Comparison of ENCODE assay signal across 7 mouse cellular contexts in genomic region chr5:100914989-100915388, GRCm38 (mm10).
DNase-seq lines count a peak whose midpoint lies in the region; ATAC-seq and TF ChIP-seq lines count a peak whose summit lies in the region.

No protein-coding gene starts in this region.

- H3K4me1 ChIP-seq in kidney, adult 2 months (ENCODE audit: control insufficient read depth, insufficient read depth, low read length) = no peaks in the 10 kb centered on the region
- H3K4me1 ChIP-seq in liver, embryonic 14.5 days (replicated peaks; ENCODE audit: control insufficient read depth in 2 of 2, insufficient read depth in 2 of 2, low read length in 1 of 2) = peaks cover 0 to 3% of the 10 kb centered on the region in 2 experiments; a peak in 1 of 4 replicates

- no peak for ATAC-seq in liver, embryonic 14.5 days (ENCODE audit: insufficient read depth)

- no peak for TF ChIP-seq POLR2A in kidney, adult 2 months (IDR thresholded peaks at IDR 0.05; ENCODE audit: low read depth, low read length)

- DNase-seq in urinary bladder, adult 18-20 months (ENCODE audit: low spot score in 2 of 2) = peak; percentile 11 to 20
- DNase-seq in urinary bladder, adult 2 months (ENCODE audit: low spot score) = no peak
- DNase-seq in adrenal gland, adult (ENCODE audit: inconsistent age in 2 of 2, low spot score in 1 of 2) = peak; percentile 50 to 83
- peak; percentile 89 for DNase-seq in embryo, embryonic 10.5 days (ENCODE audit: low spot score)
- DNase-seq in kidney, adult 2 months = peak; percentile 64
- DNase-seq in liver, embryonic 14.5 days (ENCODE audit: low read depth in 3 of 3, low spot score in 3 of 3) = no peak
- DNase-seq in right cerebral cortex, postnatal 10 days (ENCODE audit: low spot score in 2 of 2) = peak; percentile 61 to 71

- 17% methylated on average over 7 of the region's 7 CpGs for WGBS in kidney, adult 2 months
- 16% methylated on average over 7 of the region's 7 CpGs for WGBS in liver, embryonic 14.5 days (ENCODE audit: insufficient replicate concordance)

- TF ChIP-seq EP300 in liver, embryonic 14.5 days (IDR thresholded peaks at IDR 0.05; ENCODE audit: low read depth) = no peak

- H3K27ac ChIP-seq in kidney, adult 2 months (ENCODE audit: insufficient read depth, low read depth, low read length) = no peak overlapping the region
- H3K27ac ChIP-seq in liver, embryonic 14.5 days = no peak overlapping the region

- H3K9me3 ChIP-seq in liver, embryonic 14.5 days (ENCODE audit: control insufficient read depth, low read length) = no peaks in the 10 kb centered on the region

- no peak overlapping the region for H3K4me2 ChIP-seq in liver, embryonic 14.5 days (ENCODE audit: low read depth)

- TF ChIP-seq CTCF in kidney, adult 2 months (conservative IDR thresholded peaks at IDR 0.05; ENCODE audit: insufficient read depth, insufficient read length, low read depth, low read length) = peak; percentile 91
- peak; percentile 74 for TF ChIP-seq CTCF in liver, embryonic 14.5 days (IDR thresholded peaks at IDR 0.05; ENCODE audit: low read depth)

- H3K9ac ChIP-seq in liver, embryonic 14.5 days (replicated peaks) = no peak overlapping the region

- H3K27me3 ChIP-seq in kidney, adult 2 months (replicated peaks; ENCODE audit: control insufficient read depth, insufficient read depth, low read length) = 0 out of 2 replicates have a peak, but pooled peaks cover 1% of the 10 kb centered on the region
- no peaks in the 10 kb centered on the region for H3K27me3 ChIP-seq in liver, embryonic 14.5 days (ENCODE audit: control insufficient read depth, insufficient read depth, low read length)

- H3K4me3 ChIP-seq in kidney, adult 2 months (ENCODE audit: insufficient read depth, low read depth, low read length) = no peak overlapping the region
- no peak overlapping the region for H3K4me3 ChIP-seq in liver, embryonic 14.5 days (ENCODE audit: insufficient read depth in 1 of 2, low read depth in 2 of 2, low read length in 2 of 2)

- no peaks in the 10 kb centered on the region for H3K36me3 ChIP-seq in kidney, adult 2 months (ENCODE audit: control insufficient read depth, insufficient read depth, low read length)
- H3K36me3 ChIP-seq in liver, embryonic 14.5 days (replicated peaks; ENCODE audit: control insufficient read depth, insufficient read depth, low read depth) = no peaks in the 10 kb centered on the region

Comparison
In these comparisons a context has a peak if more than half of its experiments do, and no peak if none do; other contexts are left out.
1. DNase-seq: peak in urinary bladder, adult 18-20 months (2 of 2), adrenal gland, adult (2 of 2), embryo, embryonic 10.5 days (single experiment), kidney, adult 2 months (single experiment) and right cerebral cortex, postnatal 10 days (2 of 2); none in urinary bladder, adult 2 months (single experiment) and liver, embryonic 14.5 days (0 of 3).